Mouse (Mus musculus) intestine, postnatal 0 days (tissue): ENCODE measurements at regions not wholly inside any gene's neighbourhood (a gene's known extent, or its start where the extent isn't known, plus 50 kb on each side); places are given as distances from the start of the nearest gene placed in this dataset.

Source experiments
- ATAC-seq: fragments of 200-750 bp; cut with Nextera tagmentation; 2 replicates; pipeline ENCODE4 v1.8.0; 2017; ENCODE audit warnings: mild to moderate bottlenecking, moderate TSS enrichment, moderate library complexity
- H3K27ac ChIP-seq: fragments of 300-500 bp; sonication (generic); 2 replicates; pipeline ENCODE4 v1.5.1; 2014; ENCODE audit warnings: mild to moderate bottlenecking, low read depth, low read length, moderate library complexity
- H3K27me3 ChIP-seq: fragments of 300-500 bp; sonication (generic); replicated peaks from 2 replicates; pipeline ENCODE4 v1.6.1; 2014; ENCODE audit warnings: low read length, mixed read lengths; ENCODE audit not compliant: control insufficient read depth, insufficient read depth
- H3K36me3 ChIP-seq: fragments of 300-500 bp; sonication (generic); 2 replicates; pipeline ENCODE4 v1.6.1; 2014; ENCODE audit warnings: mild to moderate bottlenecking, moderate library complexity; ENCODE audit not compliant: control insufficient read depth, insufficient read depth
- H3K4me1 ChIP-seq: fragments of 300-500 bp; sonication (generic); replicated peaks from 2 replicates; pipeline ENCODE4 v1.6.1; 2014; ENCODE audit warnings: antibody characterized with exemption, low read length, mixed read lengths; ENCODE audit not compliant: control insufficient read depth, insufficient read depth
- H3K4me2 ChIP-seq: fragments of 300-500 bp; sonication (generic); replicated peaks from 2 replicates; pipeline ENCODE4 v1.6.1; 2014; ENCODE audit warnings: low read depth, mild to moderate bottlenecking, moderate library complexity
- H3K4me3 ChIP-seq: fragments of 300-500 bp; sonication (generic); 2 replicates; pipeline ENCODE4 v1.5.1; 2014; ENCODE audit warnings: low read depth, low read length
- H3K9ac ChIP-seq: fragments of 300-500 bp; sonication (generic); 2 replicates; pipeline ENCODE4 v1.6.1; 2014; ENCODE audit warnings: mild to moderate bottlenecking, low read depth, low read length
- H3K9me3 ChIP-seq: fragments of 300-500 bp; sonication (generic); 2 replicates; pipeline ENCODE4 v1.6.1; 2016; ENCODE audit warnings: mixed run types; ENCODE audit not compliant: control insufficient read depth
- CTCF ChIP-seq: sonication (generic); IDR thresholded peaks from 2 replicates; pipeline ENCODE4 v1.5.1; 2016; ENCODE audit warnings: low read depth, mild to moderate bottlenecking, control low read depth, antibody characterized with exemption, moderate library complexity
- WGBS: fragments of 180-500 bp; shearing (Covaris S2); extraction: QIAGEN DNeasy Blood & Tissue Kit; methylation state at CpG from one replicate; pipeline ENCODE4 v1.1.7; 2014; 5-methylcytosine and 5-hydroxymethylcytosine counted together

DNA sequence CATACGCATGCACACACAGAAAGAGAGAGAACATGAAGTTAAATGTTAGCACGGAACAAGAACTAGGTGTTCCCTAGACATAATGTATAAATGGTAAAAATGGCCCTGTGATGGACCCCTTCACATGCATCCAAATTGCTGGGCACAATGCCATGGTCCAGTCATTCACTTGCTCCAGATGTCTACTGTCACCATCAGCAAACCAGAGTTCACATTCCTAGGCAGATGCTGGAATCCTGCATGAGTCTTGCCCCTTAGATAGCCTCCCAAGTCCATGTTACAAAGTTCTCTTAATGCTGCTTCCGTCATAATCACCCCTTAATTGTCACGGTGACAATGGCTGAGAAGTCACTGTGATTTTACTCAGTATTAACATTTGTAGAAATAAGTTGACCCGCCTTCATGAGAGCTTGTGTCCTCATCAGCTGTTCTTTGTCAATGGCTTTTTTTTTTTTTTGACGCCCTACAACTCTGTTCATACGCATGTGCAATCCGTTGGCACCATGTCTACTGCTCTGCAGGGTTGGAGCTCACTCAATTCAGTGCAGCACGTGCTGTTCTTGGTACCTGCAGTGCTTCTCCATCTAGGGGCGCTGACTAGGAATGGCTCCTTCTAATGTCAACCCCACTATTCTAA lies 179.4 kb downstream of the Basp1 start:
- Histone ChIP-seq H3K4me1 (no peaks in the 10 kb centered on the region), H3K9me3 (no peaks in the 10 kb centered on the region), H3K27ac (no peak overlapping the region), H3K36me3 (no peaks in the 10 kb centered on the region), H3K27me3 (no peaks in the 10 kb centered on the region), H3K4me2 (no peak overlapping the region), H3K4me3 (no peak overlapping the region), H3K9ac (no peak overlapping the region)
- no peak for ATAC-seq
- WGBS, result 88% methylated on average over 10 of the region's 10 CpGs
- TF ChIP-seq CTCF, result no peak

DNA sequence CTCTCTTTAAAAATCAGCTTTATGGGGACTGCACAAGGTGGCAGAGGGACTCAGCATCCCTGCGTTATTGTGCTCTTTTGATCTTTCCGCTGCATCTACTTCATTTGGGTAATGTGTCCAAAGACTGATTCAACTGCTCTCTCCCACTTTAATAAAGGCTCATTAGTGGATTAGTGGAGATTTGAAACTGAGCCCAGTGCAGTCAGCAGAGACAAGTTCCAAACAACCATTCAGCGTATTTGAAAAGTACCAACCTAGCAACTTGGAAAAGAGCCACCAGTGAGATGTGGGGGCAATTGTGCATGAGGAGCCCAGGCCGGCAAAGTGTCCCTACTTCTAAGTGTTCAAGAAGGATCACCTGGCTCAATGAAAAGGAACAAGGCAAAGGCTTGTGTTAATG lies 183.4 kb downstream of the Basp1 start:
- no peak for ATAC-seq
- H3K27ac ChIP-seq, result no peak overlapping the region
- no peak overlapping the region for H3K9ac ChIP-seq
- TF ChIP-seq CTCF, result no peak
- no peaks in the 10 kb centered on the region for H3K9me3 ChIP-seq
- no peaks in the 10 kb centered on the region for H3K36me3 ChIP-seq
- H3K4me3 ChIP-seq, result no peak overlapping the region
- WGBS, result 90% methylated on average over 4 of the region's 4 CpGs
- no peaks in the 10 kb centered on the region for H3K27me3 ChIP-seq
- no peak overlapping the region for H3K4me2 ChIP-seq
- H3K4me1 ChIP-seq, result no peaks in the 10 kb centered on the region

DNA sequence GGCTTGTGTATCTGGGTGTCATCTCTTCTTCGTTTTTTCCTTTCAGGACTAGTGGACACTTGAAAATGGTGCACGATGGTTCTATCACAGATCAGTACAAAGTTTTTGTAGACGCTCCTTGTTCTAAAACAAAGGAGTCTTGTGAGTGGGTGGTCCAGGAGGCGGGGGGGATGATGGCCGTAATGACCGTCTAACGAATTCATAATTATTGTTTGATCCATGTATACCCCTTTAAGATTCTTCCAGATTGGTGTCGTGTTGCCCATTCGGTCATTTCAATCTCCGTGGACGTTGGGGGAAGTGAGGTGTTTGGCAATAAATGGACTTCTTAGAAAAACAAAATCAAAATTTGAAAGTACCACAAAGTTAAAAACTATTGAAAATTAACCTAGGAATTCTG lies 183.8 kb downstream of the Basp1 start:
- Histone ChIP-seq H3K27ac (no peak overlapping the region), H3K4me1 (no peaks in the 10 kb centered on the region), H3K4me3 (no peak overlapping the region), H3K9ac (no peak overlapping the region), H3K9me3 (no peaks in the 10 kb centered on the region), H3K36me3 (no peaks in the 10 kb centered on the region), H3K27me3 (no peaks in the 10 kb centered on the region), H3K4me2 (no peak overlapping the region)
- 92% methylated on average over 11 of the region's 11 CpGs for WGBS
- no peak for ATAC-seq
- TF ChIP-seq CTCF, result no peak

DNA sequence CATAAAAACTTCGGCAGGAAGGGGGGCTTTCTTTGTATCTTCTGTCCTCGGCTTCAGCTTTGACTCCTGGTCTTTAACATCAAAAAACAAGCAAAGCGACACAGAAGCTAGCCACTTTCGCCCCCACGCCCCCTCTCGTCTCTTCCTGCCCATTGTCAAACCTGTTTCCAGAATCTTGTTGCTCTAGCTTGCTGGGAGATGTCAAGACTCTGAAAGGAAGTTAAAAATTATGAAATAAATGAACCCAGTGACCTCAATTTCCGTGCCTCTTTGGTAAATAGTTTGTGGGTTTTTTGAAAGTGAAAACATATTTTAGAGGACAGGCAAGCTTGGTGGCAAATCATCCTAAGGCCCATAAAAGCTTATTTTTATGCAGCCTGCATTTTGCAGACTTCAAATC lies 186.1 kb downstream of the Basp1 start:
- Histone ChIP-seq H3K36me3 (no peaks in the 10 kb centered on the region), H3K9ac (no peak overlapping the region), H3K27ac (no peak overlapping the region), H3K27me3 (no peaks in the 10 kb centered on the region), H3K4me3 (no peak overlapping the region), H3K4me1 (no peaks in the 10 kb centered on the region), H3K4me2 (no peak overlapping the region), H3K9me3 (no peaks in the 10 kb centered on the region)
- ATAC-seq, result no peak
- no peak for TF ChIP-seq CTCF
- 59% methylated on average over 7 of the region's 7 CpGs for WGBS

DNA sequence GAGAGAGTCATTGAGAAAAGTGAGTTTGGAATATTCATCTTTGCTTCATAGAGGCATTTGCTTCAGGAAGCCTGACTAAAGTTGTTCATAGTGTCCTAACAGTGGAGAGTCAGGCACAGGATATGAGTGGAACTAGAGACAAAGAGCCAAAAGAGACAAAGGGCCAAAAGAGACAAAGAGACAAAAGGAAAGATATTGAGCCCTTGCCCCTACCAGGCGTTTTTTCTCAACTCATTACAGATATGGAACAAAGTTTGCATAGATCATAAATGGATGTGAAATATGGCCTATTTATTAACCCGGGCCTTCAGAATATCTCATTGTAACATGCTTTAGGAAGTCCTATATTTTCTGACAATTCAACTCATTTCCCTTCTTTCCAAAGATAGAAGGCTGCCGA lies 187.6 kb downstream of the Basp1 start:
- H3K9me3 ChIP-seq, result no peaks in the 10 kb centered on the region
- WGBS, result 27% methylated on average over 3 of the region's 3 CpGs
- H3K36me3 ChIP-seq, result no peaks in the 10 kb centered on the region
- H3K27me3 ChIP-seq, result no peaks in the 10 kb centered on the region
- ATAC-seq, result no peak
- no peak overlapping the region for H3K4me3 ChIP-seq
- H3K4me2 ChIP-seq, result no peak overlapping the region
- no peak overlapping the region for H3K9ac ChIP-seq
- H3K4me1 ChIP-seq, result no peaks in the 10 kb centered on the region
- no peak for TF ChIP-seq CTCF
- H3K27ac ChIP-seq, result no peak overlapping the region

DNA sequence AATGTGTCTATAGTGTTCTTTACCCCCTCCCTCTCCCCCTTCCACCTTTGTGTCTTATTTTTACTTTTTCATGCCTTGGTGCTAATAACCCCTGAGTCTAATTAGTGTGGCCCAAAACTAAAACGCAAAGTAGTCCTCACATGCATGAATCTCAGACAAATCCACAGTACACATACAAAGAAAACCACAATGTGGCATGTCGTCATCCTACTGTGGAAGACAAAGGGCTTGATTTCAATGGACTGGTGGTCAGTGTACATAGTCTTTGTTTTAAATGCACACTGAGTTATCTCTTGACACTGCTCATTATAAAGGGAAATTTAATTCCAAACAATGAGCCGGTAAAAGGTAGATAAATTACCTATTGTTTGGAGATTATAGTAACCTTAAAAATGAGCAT lies 188.1 kb downstream of the Basp1 start:
- 72% methylated on average over 3 of the region's 3 CpGs for WGBS
- TF ChIP-seq CTCF, result no peak

DNA sequence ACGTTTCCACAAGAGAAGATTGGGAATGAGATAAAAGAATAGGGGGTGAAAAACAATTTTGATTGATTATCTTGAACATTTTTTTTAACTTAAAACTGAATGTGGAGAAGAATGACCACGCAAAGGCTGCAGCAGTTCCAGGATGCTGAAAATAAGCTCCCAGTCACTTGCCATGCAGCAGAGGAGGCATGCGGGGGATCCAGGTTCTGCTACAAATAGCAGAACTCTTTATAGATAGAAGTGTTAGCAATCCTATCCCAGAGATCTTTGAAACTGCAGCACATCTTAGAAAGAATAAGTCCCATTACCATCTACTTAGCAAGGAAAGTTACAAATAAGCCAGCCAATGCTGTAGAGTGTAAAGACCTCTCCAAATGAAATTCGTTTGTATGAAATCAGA lies 191.8 kb downstream of the Basp1 start:
- Histone ChIP-seq H3K27me3 (no peaks in the 10 kb centered on the region), H3K36me3 (no peaks in the 10 kb centered on the region), H3K4me3 (no peak overlapping the region), H3K9me3 (no peaks in the 10 kb centered on the region), H3K4me2 (no peak overlapping the region), H3K4me1 (no peaks in the 10 kb centered on the region), H3K9ac (no peak overlapping the region), H3K27ac (no peak overlapping the region)
- ATAC-seq, result no peak
- 81% methylated on average over 4 of the region's 4 CpGs for WGBS
- TF ChIP-seq CTCF, result no peak

More for the DNA sequence above, 188.1 kb downstream of the Basp1 start:
- Histone ChIP-seq H3K9ac (no peak overlapping the region), H3K4me3 (no peak overlapping the region), H3K36me3 (no peaks in the 10 kb centered on the region), H3K4me2 (no peak overlapping the region), H3K27ac (no peak overlapping the region), H3K9me3 (no peaks in the 10 kb centered on the region), H3K4me1 (no peaks in the 10 kb centered on the region), H3K27me3 (no peaks in the 10 kb centered on the region)
- no peak for ATAC-seq
